Mouse (Mus musculus): ENCODE data around the gene Ankrd50. TPM values are rescaled to one million over a fixed set of nuclear protein-coding genes. Genes with fewer than 3 reads are reported as not detected.

The Ankrd50 gene
- total RNA-seq, 2 experiments from 2014 or later, result 46.6 to 47.3 TPM

DNA sequence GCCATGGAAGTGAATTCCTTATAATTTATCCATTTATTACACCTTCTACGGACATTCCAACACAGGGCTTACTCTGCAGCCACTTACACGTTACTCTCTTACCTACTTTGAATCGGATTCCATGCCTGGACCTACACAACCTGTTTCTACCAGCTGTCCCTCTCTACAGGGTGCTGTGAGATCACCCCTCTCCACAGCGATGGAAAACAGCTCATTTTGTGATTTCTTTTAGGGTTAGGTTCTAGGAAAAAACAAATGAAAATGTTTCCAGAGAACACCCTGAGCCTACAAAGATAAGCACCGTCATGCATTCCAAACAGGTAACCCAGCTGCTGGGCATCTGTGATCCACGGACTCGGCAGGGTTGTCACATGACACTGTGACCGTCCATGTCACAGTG, 16.5 kb downstream of the Ankrd50 start:
- DNase-seq, result no peak

GRCm38 (mm10) chr3:38466880-38467405, 17.7 kb downstream of the Ankrd50 start:
- no peak for DNase-seq
- intact Hi-C loops (cut with DNase I), result no loop called here

More for the DNA sequence above, 16.5 kb downstream of the Ankrd50 start:
- intact Hi-C loops (cut with DNase I), result no loop called here

DNA sequence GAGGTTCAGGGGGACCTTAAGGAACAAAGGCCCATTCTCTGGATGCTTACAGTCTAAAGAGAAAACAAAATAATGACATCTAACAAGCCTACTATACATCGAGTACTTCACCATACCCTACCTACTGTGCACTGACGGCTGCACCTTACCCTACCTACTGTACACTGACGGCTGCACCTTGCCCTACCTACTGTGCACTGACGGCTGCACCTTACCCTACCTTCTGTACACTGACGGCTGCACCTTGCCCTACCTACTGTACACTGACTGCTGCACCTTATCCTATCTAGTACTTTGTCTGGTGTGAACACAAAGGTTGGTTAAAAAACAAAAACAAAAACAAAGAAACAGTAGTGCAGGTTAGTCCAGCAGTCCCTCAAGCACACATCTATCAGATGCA, 18.5 kb downstream of the Ankrd50 start:
- DNase-seq, result no peak
- intact Hi-C loops (cut with DNase I), result no loop called here

DNA sequence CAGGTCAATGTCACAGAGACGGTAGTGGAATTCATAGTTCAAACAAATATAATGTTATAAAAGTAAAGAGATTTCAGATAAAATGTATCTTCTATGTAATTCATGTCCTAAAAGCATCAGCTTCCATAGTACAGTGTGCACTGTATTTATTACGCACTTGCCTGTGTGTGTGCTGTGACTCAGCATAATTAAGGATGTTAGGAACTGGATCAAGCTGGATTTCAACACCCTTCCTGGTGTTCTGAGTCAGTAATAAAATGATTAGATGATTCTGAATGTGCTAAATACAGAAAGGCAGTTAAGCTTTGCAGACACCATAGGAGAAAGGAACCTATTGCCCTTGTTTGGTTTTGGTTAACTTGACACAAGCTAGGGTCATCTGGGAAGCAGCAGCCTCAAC, 21.5 kb downstream of the Ankrd50 start:
- no peak for DNase-seq
- intact Hi-C loops (cut with DNase I), result no loop called here

- no peak for DNase-seq
- intact Hi-C loops (cut with DNase I), result no loop called here
These were observed 22.9 kb downstream of the Ankrd50 start for GRCm38 (mm10) chr3:38461742-38462141.

GRCm38 (mm10) chr3:38460250-38460624, 24.4 kb downstream of the Ankrd50 start:
- intact Hi-C loops (cut with DNase I), result no loop called here
- no peak for DNase-seq

- intact Hi-C loops (cut with DNase I), result no loop called here
- DNase-seq, result no peak
These were observed 25.0 kb downstream of the Ankrd50 start for GRCm38 (mm10) chr3:38459507-38460249.

GRCm38 (mm10) chr3:38457041-38457440, 27.6 kb downstream of the Ankrd50 start:
- no peak for DNase-seq
- intact Hi-C loops (cut with DNase I), result no loop called here

DNA sequence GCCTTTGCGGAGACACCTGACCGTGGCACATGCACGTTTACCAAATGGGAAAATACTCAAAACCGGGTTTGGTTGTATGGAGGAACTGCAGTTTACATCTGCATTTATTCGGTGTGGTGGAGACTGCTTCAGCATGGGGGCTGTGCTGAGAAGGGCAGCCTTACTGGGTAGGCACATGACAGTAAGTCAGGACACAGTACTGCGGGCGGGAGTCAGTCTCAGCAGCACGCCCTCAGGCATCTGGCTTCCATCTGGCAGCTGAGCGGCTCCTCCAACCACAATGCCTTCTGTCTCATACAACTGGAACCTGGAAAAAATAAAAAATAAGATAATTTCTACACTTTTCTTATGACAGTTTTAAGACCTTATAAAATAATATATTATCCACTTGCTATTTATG, 32.4 kb downstream of the Ankrd50 start:
- no peak for DNase-seq
- intact Hi-C loops (cut with DNase I), result no loop called here

DNA sequence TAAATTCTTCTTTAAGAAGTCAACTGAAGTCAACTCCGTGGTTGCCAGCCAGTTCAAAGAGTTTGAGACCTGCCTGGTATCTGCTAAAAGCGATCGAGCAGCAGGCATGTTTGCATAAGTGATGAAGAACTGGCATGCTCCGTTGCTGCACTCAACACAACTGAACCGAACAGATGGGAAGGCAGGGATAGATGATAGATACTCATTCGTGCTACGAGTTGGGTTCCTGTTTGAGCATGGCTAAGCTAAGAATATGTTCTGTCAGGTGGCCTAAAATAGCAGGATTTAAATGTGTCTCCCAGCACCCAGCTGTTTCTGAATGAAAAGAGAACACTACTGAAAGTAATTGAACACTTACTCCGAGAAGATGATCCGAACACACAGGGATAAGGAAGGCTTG, 38.1 kb downstream of the Ankrd50 start:
- intact Hi-C loops (cut with DNase I), result no loop called here
- no peak for DNase-seq

- DNase-seq, result no peak
- intact Hi-C loops (cut with DNase I), result no loop called here
These were observed 40.8 kb downstream of the Ankrd50 start for GRCm38 (mm10) chr3:38443875-38444274.

DNA sequence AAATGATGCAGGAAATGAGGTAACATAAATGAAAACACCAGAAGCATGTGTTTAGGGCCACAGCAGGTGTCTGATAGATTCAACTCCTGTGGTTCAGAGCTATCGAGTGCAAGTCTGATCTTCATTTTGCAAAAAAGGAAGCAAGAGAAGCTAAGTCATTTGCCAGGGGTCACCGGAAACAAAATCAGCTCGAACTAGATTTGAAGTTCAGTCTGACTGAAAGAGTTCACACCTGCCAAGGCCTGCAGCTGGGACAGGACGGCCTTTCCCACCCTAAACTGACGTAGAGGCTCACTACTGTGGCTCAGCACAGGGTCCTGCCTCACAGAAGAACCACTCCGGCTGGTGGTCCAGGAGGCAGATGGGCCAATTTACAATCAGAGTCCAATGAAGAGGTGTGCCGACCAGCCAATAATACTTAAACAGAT, 44.1 kb downstream of the Ankrd50 start:
- intact Hi-C loops (cut with DNase I), result no loop called here
- no peak for DNase-seq

- intact Hi-C loops (cut with DNase I), result no loop called here
- DNase-seq, result no peak
These were observed 48.0 kb downstream of the Ankrd50 start for GRCm38 (mm10) chr3:38436596-38436995.

DNA sequence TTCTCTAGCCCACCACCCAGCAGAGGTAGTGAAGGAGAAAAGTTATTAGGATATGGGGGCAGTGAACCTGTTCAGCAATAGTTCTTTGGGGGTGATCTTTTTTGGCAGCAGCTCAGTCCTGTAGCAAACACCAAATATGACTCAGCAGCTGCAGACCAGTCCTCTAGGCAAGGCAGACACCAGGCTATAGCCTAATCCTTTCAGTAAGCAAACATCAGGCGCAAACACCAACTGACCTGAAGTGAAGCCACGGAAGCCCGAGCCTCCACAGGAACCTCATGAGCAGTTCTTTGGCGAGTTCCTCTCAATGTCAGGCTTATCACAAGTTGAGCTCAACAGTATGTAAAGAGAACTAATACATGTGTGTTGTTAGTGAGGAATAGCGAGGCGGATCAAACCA, 48.8 kb downstream of the Ankrd50 start:
- intact Hi-C loops (cut with DNase I), result no loop called here
- DNase-seq, result no peak

GRCm38 (mm10) chr3:38434486-38434885, 50.2 kb downstream of the Ankrd50 start:
- DNase-seq, result no peak
- intact Hi-C loops (cut with DNase I), result no loop called here

DNA sequence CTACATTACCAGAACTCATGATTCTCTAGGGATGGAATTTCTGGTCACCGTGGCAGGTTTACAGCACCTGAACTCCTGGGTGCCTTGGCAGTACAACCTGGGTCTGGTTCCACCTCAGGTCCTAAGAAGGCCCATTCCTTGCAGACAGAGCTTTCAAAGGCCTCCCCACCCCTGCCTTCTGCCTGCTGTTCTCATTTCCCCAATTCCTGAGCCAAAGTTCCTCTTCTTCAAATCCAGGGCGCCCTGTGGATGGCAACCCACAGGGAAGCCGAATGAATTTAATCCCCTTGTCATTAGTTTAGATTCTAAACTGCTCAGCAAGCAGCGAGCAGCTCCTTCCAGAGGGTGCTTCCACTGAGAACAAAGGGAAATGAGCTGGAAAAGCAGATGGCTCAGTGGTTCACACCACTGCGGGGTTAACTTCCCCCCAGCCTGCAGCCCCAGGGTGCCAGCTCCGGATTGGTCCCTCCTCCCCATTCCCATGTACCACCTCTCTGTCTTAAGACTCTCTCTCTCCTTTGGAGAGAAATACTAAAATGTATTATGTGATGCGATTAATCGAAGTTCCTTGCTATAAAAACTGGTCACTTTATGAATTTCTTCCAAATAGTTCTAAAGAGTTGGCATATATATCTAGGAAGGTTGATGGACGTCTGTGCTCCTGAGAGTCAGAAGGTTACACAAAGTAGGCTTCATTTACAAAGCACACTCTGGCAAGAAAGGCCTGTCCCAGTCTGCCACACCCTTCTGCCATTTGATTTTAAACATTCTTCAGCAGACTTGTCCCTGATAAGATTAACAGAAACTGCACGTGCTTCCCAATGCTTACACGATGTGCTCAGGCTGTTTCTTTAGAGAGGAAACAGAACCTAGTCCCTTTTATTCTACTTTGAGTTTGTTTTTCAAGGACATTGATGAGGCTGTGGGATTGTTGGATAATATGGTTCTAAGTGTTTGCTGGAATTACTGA, 50.9 kb downstream of the Ankrd50 start:
- DNase-seq, result no peak
- intact Hi-C loops (cut with DNase I), result no loop called here

- no peak for DNase-seq
- intact Hi-C loops (cut with DNase I), result no loop called here
These were observed 53.2 kb downstream of the Ankrd50 start for GRCm38 (mm10) chr3:38431461-38431860.

- no peak for DNase-seq
- intact Hi-C loops (cut with DNase I), result no loop called here
These were observed 53.6 kb downstream of the Ankrd50 start for GRCm38 (mm10) chr3:38431042-38431441.

GRCm38 (mm10) chr3:38427200-38427599, 57.4 kb downstream of the Ankrd50 start:
- intact Hi-C loops (cut with DNase I), result no loop called here
- DNase-seq, result no peak

GRCm38 (mm10) chr3:38423966-38424365, 60.7 kb downstream of the Ankrd50 start:
- no peak for DNase-seq
- intact Hi-C loops (cut with DNase I), result no loop called here

DNA sequence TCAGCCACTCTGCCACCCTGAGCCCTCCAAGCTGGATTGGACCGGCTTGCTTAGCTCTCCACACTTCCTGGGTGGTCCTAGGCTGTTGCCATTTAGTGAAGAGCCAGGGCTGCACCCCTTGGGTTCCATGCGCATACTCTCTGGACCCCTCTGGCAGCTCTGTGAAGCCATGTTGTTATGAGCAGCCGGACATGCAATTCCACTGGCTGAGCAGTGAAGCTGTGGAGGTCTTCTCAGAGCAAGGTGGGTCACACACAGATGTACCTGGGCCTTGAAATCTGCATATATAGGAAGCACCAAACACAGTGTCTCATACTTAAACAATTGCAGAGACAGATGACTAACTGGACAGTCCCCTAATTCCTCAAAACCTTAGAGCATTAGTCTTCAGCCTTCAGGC, 64.7 kb downstream of the Ankrd50 start:
- no peak for DNase-seq
- intact Hi-C loops (cut with DNase I), result no loop called here
